Mouse (Mus musculus) heart, postnatal 14 days (tissue): ENCODE data around the gene Ddx54. TPM values are rescaled to one million over a fixed set of nuclear protein-coding genes. Genes with fewer than 3 reads are reported as not detected.

ENCODE experiments used
- DNase-seq, 2 experiments: peaks; one replicate each; pipeline ENCODE4 v3.0.0; 2021 to 2022
- intact Hi-C: fragments of 180-260 bp; cut with DNase I; formaldehyde crosslinking; loops from one replicate; pipeline ENCODE4 v1.15.1; 2025
- total RNA-seq, 2 experiments: library from RNA; stranded (reverse); gene quantifications; 2 replicates each; pipeline ENCODE4 v1.2.3; 2021

Gene Ddx54
- total RNA-seq, 2 experiments from 2014 or later = 20.4 to 22.5 TPM

GRCm38 (mm10) chr5:120579211-120579897 lies 33.2 kb upstream of the Ddx54 start:
- DNase-seq = peak; percentile 59 to 66
- intact Hi-C loops = no loop called here

GRCm38 (mm10) chr5:120579898-120580626 lies 32.5 kb upstream of the Ddx54 start:
- intact Hi-C loops = no loop called here
- DNase-seq = no peak

GRCm38 (mm10) chr5:120582002-120582401 lies 30.5 kb upstream of the Ddx54 start:
- no peak for DNase-seq
- intact Hi-C loops = no loop called here

- no peak for DNase-seq
- intact Hi-C loops = no loop called here
Observed at GRCm38 (mm10) chr5:120583511-120583910, 29.0 kb upstream of the Ddx54 start.

GRCm38 (mm10) chr5:120584968-120585367 lies 27.6 kb upstream of the Ddx54 start:
- no peak for DNase-seq
- intact Hi-C loops = loop anchor here (5.0 kb wide), 2 partner anchors 33 to 73 kb away; partner anchors contain the start of gene Slc8b1

- intact Hi-C loops = loop anchor here (2.0 to 5.0 kb wide), 3 partner anchors 16 to 75 kb away; partner anchors contain the start of gene Slc8b1
Observed at GRCm38 (mm10) chr5:120586741-120587615, 25.6 kb upstream of the Ddx54 start.

GRCm38 (mm10) chr5:120587616-120587926 lies 25.0 kb upstream of the Ddx54 start:
- DNase-seq = peak in 1 of 2 experiments; percentile 53
- intact Hi-C loops = loop anchor here (2.0 to 5.0 kb wide), 3 partner anchors 17 to 75 kb away; partner anchors contain the start of gene Slc8b1

More at GRCm38 (mm10) chr5:120586741-120587615, 25.6 kb upstream of the Ddx54 start:
- peak in 1 of 2 experiments; percentile 50 for DNase-seq

- intact Hi-C loops = loop anchor here (2.0 to 5.0 kb wide), 3 partner anchors 17 to 76 kb away; partner anchors contain the start of gene Slc8b1
- no peak for DNase-seq
Observed at GRCm38 (mm10) chr5:120587940-120588568, 24.5 kb upstream of the Ddx54 start.

GRCm38 (mm10) chr5:120588569-120589094 lies 23.9 kb upstream of the Ddx54 start, which contains the start of the genes Tpcn1 and Iqcd:
Gene Tpcn1 (minus strand): TSS chr5:120588673.
Gene Iqcd (plus strand): TSS chr5:120589016.
- intact Hi-C loops = loop anchor here (5.0 kb wide), 2 partner anchors 36 to 76 kb away; partner anchors contain the start of gene Slc8b1
- peak; percentile 99 for DNase-seq

GRCm38 (mm10) chr5:120590356-120591010 lies 22.1 kb upstream of the Ddx54 start:
- DNase-seq = peak in 1 of 2 experiments; percentile 45
- intact Hi-C loops = no loop called here

GRCm38 (mm10) chr5:120592141-120592540 lies 20.4 kb upstream of the Ddx54 start:
- intact Hi-C loops = no loop called here
- DNase-seq = no peak

GRCm38 (mm10) chr5:120594485-120594884 lies 18.1 kb upstream of the Ddx54 start:
- DNase-seq = no peak
- intact Hi-C loops = no loop called here

GRCm38 (mm10) chr5:120599625-120600024 lies 12.9 kb upstream of the Ddx54 start:
- intact Hi-C loops = loop anchor here (10.0 kb wide), 1 partner anchor 455 kb away; no protein-coding TSS in a partner anchor

GRCm38 (mm10) chr5:120600946-120601668 lies 11.4 kb upstream of the Ddx54 start:
- intact Hi-C loops = loop anchor here (10.0 kb wide), 1 partner anchor 456 kb away; no protein-coding TSS in a partner anchor
- peak in 1 of 2 experiments; percentile 61 for DNase-seq

More at GRCm38 (mm10) chr5:120599625-120600024, 12.9 kb upstream of the Ddx54 start:
- DNase-seq = no peak

- intact Hi-C loops = loop anchor here (10.0 kb wide), 1 partner anchor 457 kb away; no protein-coding TSS in a partner anchor
- DNase-seq = no peak
Observed at GRCm38 (mm10) chr5:120602210-120602609, 10.3 kb upstream of the Ddx54 start.

- intact Hi-C loops = loop anchor here (10.0 kb wide), 1 partner anchor 459 kb away; no protein-coding TSS in a partner anchor
- no peak for DNase-seq
Observed at GRCm38 (mm10) chr5:120603515-120603914, 9.0 kb upstream of the Ddx54 start.

- intact Hi-C loops = loop anchor here (1.0 to 10.0 kb wide), 3 partner anchors 83 to 460 kb away; no protein-coding TSS in a partner anchor
Observed at GRCm38 (mm10) chr5:120604839-120605238, 7.7 kb upstream of the Ddx54 start.

GRCm38 (mm10) chr5:120605241-120605661 lies 7.3 kb upstream of the Ddx54 start:
- intact Hi-C loops = loop anchor here (1.0 to 10.0 kb wide), 3 partner anchors 83 to 460 kb away; no protein-coding TSS in a partner anchor
- DNase-seq = no peak

More at GRCm38 (mm10) chr5:120604839-120605238, 7.7 kb upstream of the Ddx54 start:
- DNase-seq = peak; percentile 88 to 89
